Mouse (Mus musculus): Measurements from ENCODE around the gene Lgr6. TPM values are rescaled to one million over a fixed set of nuclear protein-coding genes. Genes with fewer than 3 reads are reported as not detected.
"Not testable (repeated sequence)": the region's sequence is repeated elsewhere in the genome, so short reads cannot be mapped to it uniquely, and the experiment has no call there.

Lgr6 gene
- polyA plus RNA-seq, 1 experiment: not detected

DNA sequence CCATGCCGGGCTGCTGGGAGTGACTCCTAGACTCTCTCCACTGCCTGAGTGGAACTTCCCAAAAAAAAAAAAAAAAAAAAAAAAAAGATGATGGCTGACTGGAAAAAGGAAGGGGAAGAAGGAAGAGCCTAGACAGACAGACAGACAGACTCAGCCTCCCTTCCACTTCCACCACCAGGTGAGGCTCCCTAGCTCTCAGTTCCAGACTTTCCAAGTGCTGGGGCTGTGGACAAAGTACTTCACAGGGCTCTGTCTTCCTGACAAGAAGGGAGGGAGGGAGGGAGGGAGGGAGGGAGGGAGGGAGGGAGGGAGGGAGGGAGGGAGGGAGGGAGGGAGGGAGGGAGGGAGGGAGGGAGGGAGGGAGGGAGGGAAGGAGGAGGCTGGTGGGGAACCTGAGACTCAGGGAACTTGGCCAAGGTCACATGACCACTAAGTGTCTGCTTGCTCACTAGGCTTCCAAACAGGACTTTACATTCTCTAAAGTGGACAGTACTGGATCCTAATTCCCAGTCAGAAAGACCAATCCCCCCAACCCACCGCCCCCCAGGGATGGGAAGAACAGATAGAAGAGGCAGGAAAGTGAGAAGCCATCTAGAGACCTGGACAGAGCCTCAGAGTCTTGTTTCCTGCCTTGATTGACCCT is 25.4 kb upstream of the Lgr6 start:
- Histone ChIP-seq H3K4me1 (ENCODE audit: control insufficient read depth, insufficient read depth, low read length) (peaks cover 56% of the 10 kb centered on the region), H3K4me3 (ENCODE audit: insufficient read depth, low read length) (peak overlapping the region; percentile 43), H3K27ac (ENCODE audit: insufficient read depth, low read depth, low read length) (peak overlapping the region; percentile 95)
- TF ChIP-seq POLR2A (IDR thresholded peaks at IDR 0.05; ENCODE audit: borderline replicate concordance, low read depth, low read length) (no peak), CTCF (IDR thresholded peaks at IDR 0.05; ENCODE audit: low read depth, low read length) (no peak)

DNA sequence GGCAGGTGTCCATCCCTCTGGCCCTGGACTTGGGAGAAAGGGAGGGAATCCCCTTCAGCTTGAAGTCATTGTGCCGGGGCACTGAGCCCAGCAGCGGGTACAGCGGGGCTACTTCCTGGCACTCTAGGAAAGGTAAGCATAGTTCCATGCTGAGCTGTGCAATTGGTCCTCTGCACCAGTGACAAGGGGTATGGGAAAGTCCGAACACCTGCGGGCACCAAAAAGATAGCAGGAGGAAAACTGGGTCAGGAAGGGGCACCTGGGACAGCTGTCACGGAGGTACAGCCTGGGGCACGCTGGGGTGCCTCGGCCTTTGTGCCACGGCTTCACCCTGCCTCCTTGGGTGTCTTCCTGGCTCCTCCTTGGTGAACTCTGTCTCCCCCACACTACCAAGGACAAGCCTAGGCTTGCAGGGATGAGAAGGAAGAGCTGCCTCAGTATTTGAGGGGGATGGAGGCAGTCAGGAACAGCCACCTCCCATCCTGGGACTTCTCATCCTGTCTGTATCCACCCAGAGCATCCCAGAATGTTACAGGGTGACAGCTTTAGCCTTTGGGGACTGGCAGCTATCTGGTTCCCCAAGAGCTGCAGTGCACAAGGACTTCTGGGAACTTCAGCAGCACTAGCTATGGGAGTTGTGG is 24.6 kb upstream of the Lgr6 start:
- Histone ChIP-seq H3K4me1 (ENCODE audit: control insufficient read depth, insufficient read depth, low read length) (peaks cover 49% of the 10 kb centered on the region), H3K27ac (ENCODE audit: insufficient read depth, low read depth, low read length) (peak overlapping the region; percentile 89), H3K4me3 (ENCODE audit: insufficient read depth, low read length) (no peak overlapping the region)
- no peak for TF ChIP-seq CTCF (IDR thresholded peaks at IDR 0.05; ENCODE audit: low read depth, low read length)
- no peak for TF ChIP-seq POLR2A (IDR thresholded peaks at IDR 0.05; ENCODE audit: borderline replicate concordance, low read depth, low read length)

DNA sequence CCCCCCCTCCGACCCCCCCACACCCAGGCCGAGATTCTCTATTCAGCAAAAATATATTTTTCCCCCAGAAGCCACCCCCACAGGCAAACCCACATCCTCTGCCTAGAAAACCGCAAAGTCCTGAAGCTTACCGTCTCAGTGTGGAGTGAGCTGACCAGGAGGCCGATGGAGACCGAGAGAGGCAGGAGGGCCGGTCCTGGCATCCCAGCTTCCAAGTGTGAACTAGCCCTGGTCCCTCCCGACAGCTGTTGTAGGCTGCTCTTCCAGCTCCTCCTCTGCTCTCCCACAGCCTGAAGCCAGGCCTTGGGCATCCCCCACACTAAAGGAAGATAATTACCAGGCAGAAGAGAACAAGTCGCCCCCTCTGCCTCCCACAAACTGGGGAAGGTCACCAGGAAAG is 23.9 kb upstream of the Lgr6 start:
- Histone ChIP-seq H3K4me1 (ENCODE audit: control insufficient read depth, insufficient read depth, low read length) (peaks cover 42% of the 10 kb centered on the region), H3K4me3 (ENCODE audit: insufficient read depth, low read length) (no peak overlapping the region), H3K27ac (ENCODE audit: insufficient read depth, low read depth, low read length) (no peak overlapping the region)
- TF ChIP-seq CTCF (IDR thresholded peaks at IDR 0.05; ENCODE audit: low read depth, low read length) (no peak), POLR2A (IDR thresholded peaks at IDR 0.05; ENCODE audit: borderline replicate concordance, low read depth, low read length) (no peak)

DNA sequence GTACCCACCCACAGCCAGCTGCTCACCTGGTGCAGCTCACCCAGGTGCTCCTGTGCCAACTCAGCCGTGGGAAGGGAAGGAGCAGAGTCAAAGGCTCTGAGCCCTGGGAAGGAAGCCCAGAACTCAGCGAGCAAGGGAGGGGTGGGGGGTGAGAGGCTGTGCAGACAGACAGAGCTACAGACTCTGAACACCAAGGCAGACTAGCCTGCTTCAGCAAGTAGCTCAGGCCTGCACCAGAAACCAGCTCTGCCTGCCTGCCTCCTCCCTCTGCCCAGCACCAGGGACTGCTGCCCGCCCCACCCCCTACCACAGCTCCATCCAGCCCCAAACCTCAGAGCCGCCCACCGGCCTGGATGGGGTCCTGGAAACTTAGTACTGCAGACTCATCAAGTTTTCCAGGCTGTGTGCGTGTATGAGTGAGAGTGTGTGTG is 22.9 kb upstream of the Lgr6 start:
- H3K4me3 ChIP-seq (ENCODE audit: insufficient read depth, low read length): no peak overlapping the region
- H3K4me1 ChIP-seq (ENCODE audit: control insufficient read depth, insufficient read depth, low read length): peaks cover 36% of the 10 kb centered on the region
- no peak overlapping the region for H3K27ac ChIP-seq (ENCODE audit: insufficient read depth, low read depth, low read length)
- TF ChIP-seq CTCF (IDR thresholded peaks at IDR 0.05; ENCODE audit: low read depth, low read length) (no peak), POLR2A (IDR thresholded peaks at IDR 0.05; ENCODE audit: borderline replicate concordance, low read depth, low read length) (no peak)

DNA sequence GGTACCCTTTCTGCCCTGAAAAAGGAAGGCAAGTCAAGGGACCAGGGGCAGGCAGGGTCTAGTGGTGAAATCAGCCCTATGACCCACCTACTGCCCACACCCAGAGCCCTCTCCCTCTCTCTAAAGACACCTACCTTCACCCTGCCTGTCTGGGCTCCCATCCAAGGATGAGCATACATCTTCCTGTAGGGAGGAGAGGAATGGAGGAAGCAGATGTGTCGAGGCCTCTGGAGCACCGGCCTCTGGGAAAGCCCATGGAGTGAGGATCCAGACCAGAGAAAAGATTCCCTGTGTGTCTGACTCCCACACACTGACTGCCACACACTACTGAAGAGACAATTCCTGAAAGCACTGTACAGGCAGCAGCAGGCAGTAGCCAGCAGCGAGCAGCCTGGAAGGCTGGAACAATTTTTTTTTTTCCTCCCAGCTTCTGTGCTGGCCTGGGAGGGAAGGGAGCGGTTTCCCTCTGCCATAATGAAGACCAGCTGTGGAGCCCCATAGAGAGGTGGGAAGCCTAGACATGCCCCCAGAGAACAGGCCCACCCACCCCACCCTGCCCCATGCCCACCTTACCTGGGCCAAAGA is 21.5 kb upstream of the Lgr6 start:
- no peak overlapping the region for H3K4me3 ChIP-seq (ENCODE audit: insufficient read depth, low read length)
- peaks cover 26% of the 10 kb centered on the region for H3K4me1 ChIP-seq (ENCODE audit: control insufficient read depth, insufficient read depth, low read length)
- no peak overlapping the region for H3K27ac ChIP-seq (ENCODE audit: insufficient read depth, low read depth, low read length)
- TF ChIP-seq POLR2A (IDR thresholded peaks at IDR 0.05; ENCODE audit: borderline replicate concordance, low read depth, low read length) (no peak), CTCF (IDR thresholded peaks at IDR 0.05; ENCODE audit: low read depth, low read length) (no peak)

DNA sequence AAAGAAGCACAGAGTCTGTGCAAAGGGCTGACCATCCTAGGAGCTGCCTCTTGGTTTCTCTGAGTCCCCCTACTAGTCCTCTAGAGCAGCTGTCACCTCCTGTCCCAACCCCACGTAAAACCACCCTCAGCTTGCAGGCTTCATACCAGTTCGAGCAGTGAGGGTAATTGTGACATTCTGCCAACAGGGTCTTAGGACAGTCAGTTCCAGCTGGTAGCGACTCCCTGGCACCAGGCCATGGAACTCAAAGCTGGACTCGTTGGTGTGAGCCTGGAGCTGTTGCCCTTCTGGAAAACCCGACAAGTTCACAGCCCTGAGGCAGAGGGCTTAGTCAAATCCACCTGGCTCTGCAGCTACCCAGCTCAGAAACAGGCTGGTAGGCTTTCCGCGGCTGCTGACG is 20.9 kb upstream of the Lgr6 start:
- Histone ChIP-seq H3K4me1 (ENCODE audit: control insufficient read depth, insufficient read depth, low read length) (peaks cover 22% of the 10 kb centered on the region), H3K4me3 (ENCODE audit: insufficient read depth, low read length) (no peak overlapping the region), H3K27ac (ENCODE audit: insufficient read depth, low read depth, low read length) (no peak overlapping the region)
- TF ChIP-seq POLR2A (IDR thresholded peaks at IDR 0.05; ENCODE audit: borderline replicate concordance, low read depth, low read length): no peak
- TF ChIP-seq CTCF (IDR thresholded peaks at IDR 0.05; ENCODE audit: low read depth, low read length): no peak

DNA sequence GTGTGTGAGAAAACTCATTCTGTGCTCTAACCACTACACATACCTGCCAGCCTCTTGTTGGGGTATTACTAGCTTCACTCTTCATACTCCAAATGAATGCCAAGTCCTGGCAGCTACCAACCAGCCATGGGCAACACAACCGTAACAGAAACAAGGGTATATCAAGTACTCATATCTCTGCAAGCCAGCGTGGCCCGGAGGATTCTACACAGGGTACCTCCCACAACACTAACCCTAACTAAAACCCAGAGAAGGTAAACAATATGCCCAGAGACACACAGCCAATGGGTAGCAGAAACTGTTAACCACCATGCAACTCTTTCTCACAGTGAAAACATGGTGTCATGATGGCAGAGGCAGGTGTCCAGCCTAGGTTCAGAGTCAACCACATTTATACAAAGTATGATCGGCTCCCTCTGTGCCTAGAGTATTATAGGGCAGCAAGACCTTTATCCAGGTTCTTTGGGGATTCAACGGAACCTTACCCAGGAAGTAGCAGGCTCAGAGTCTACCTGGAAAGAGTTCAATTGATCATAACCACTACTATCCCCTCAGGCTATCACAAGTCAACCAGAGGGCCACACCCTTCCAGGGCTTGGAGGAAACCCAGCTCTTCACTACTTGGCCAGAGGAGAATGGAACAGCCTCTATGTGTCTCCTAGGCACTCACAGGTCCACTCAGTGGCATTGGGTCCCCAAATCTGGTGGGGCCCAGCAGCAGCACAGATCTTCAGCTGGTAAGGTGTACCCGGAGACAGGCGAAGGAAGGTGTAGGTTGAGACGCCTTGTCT is 19.7 kb upstream of the Lgr6 start:
- no peak overlapping the region for H3K27ac ChIP-seq (ENCODE audit: insufficient read depth, low read depth, low read length)
- TF ChIP-seq CTCF (IDR thresholded peaks at IDR 0.05; ENCODE audit: low read depth, low read length): no peak
- no peak for TF ChIP-seq POLR2A (IDR thresholded peaks at IDR 0.05; ENCODE audit: borderline replicate concordance, low read depth, low read length)
- peaks cover 15% of the 10 kb centered on the region for H3K4me1 ChIP-seq (ENCODE audit: control insufficient read depth, insufficient read depth, low read length)
- no peak overlapping the region for H3K4me3 ChIP-seq (ENCODE audit: insufficient read depth, low read length)

DNA sequence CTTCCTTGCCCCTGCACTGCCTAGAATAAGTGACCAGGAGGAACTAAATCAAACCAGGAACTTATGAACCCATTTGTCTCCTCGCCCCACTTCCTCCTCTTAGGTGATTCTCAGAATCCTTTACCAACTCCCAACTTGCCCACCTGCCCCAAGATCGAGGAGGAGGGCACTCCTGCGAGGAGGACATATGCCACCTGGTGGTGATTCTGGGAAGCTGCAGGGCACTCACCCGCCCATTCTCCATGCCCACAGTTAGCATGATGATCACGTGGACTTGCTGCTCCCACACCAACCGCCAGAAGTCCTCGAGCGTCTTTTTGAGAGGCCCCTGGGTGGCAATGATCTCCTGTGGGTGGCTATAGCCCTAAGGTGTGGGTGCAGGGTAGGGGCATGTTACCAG is 7.6 kb upstream of the Lgr6 start:
- Histone ChIP-seq H3K27ac (ENCODE audit: insufficient read depth, low read depth, low read length) (no peak overlapping the region), H3K4me1 (ENCODE audit: control insufficient read depth, insufficient read depth, low read length) (peaks cover 6% of the 10 kb centered on the region), H3K4me3 (ENCODE audit: insufficient read depth, low read length) (no peak overlapping the region)
- no peak for TF ChIP-seq POLR2A (IDR thresholded peaks at IDR 0.05; ENCODE audit: borderline replicate concordance, low read depth, low read length)
- peak; percentile 88 for TF ChIP-seq CTCF (IDR thresholded peaks at IDR 0.05; ENCODE audit: low read depth, low read length)

DNA sequence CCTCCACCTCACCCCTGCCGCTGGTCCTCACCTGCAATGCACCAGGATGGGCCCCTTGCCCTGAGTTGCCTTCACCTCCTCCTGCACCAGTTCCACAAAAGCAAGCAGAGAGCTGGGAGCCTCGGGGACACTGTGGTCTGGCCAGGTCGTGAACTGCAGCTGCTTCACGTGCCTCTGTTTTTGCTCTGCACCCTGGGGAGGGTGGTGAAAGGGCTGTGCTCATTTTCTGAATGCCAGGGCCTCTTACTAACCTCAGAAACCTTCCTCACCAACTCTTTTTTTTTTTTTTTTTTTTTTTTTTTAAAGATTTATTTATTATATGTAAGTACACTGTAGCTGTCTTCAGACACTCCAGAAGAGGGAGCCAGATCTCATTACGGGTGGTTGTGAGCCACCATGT is 6.2 kb upstream of the Lgr6 start:
- H3K4me1 ChIP-seq (ENCODE audit: control insufficient read depth, insufficient read depth, low read length); H3K27ac ChIP-seq (ENCODE audit: insufficient read depth, low read depth, low read length); H3K4me3 ChIP-seq (ENCODE audit: insufficient read depth, low read length): not testable (repeated sequence)

DNA sequence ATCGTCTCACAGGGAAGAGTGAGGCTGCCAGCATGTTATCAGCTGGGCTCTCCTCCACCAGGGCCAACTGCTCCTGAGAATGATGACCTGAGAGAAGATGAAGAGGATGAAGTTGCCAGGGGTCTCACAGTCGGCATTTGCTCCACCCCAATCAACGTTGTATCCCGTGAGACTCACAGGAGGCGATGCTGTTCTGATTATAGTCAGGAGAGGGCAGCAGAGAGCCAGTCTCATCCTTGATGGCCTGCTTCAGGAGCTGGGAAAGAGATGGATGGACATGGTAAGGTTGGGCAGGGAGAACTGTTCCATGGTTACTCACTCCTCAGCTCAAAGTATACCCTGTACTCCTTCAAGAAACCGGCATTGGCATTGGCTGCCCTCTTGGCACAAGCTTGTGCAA is 5.0 kb upstream of the Lgr6 start:
- Histone ChIP-seq H3K4me1 (ENCODE audit: control insufficient read depth, insufficient read depth, low read length) (peaks cover 6% of the 10 kb centered on the region), H3K27ac (ENCODE audit: insufficient read depth, low read depth, low read length) (no peak overlapping the region), H3K4me3 (ENCODE audit: insufficient read depth, low read length) (no peak overlapping the region)
- TF ChIP-seq CTCF (IDR thresholded peaks at IDR 0.05; ENCODE audit: low read depth, low read length) (peak; percentile 80), POLR2A (IDR thresholded peaks at IDR 0.05; ENCODE audit: borderline replicate concordance, low read depth, low read length) (no peak)

All from bone marrow macrophage, adult 2 months (primary cell).